Comparison of ENCODE assay signal across 19 mouse cellular contexts in genomic region chr16:44055766-44056165, GRCm38 (mm10). TPM values are rescaled to one million over a fixed set of nuclear protein-coding genes. Genes with fewer than 3 reads are reported as not detected.
DNase-seq lines count a peak whose midpoint lies in the region; ATAC-seq and TF ChIP-seq lines count a peak whose summit lies in the region.
"Had no signal": no experiment of that assay in that cellular context is flagged by ENCODE, and none has a peak within 500 bp of the region (broad histone marks: within the 10 kb centered on the region; RNA-seq: fewer than 3 reads in every experiment).

No protein-coding gene starts in this region.

- H3K36me3 ChIP-seq in hindbrain, embryonic 15.5 days: no peaks in the 10 kb centered on the region
- no peaks in the 10 kb centered on the region for H3K36me3 ChIP-seq in hindbrain, embryonic 14.5 days (replicated peaks; ENCODE audit: control insufficient read depth, insufficient read depth)
- H3K36me3 ChIP-seq in E14TG2a.4 (ENCODE audit: insufficient read depth, low read length): no peaks in the 10 kb centered on the region
- H3K36me3 ChIP-seq: embryonic facial prominence, embryonic 12.5 days; heart, embryonic 15.5 days had no signal

- H3K9me3 ChIP-seq in hindbrain, embryonic 15.5 days: no peaks in the 10 kb centered on the region
- no peaks in the 10 kb centered on the region for H3K9me3 ChIP-seq in hindbrain, embryonic 14.5 days (ENCODE audit: control insufficient read depth, low read length)
- H3K9me3 ChIP-seq in E14TG2a.4 (ENCODE audit: low read length): no peaks in the 10 kb centered on the region
- H3K9me3 ChIP-seq: embryonic facial prominence, embryonic 12.5 days; heart, embryonic 15.5 days had no signal

- no peak for ATAC-seq in hindbrain, embryonic 15.5 days (ENCODE audit: low FRiP score, low read depth)
- no peak for ATAC-seq in hindbrain, embryonic 14.5 days (ENCODE audit: low FRiP score)
- 0 out of 2 replicates have a peak, but pooled peaks have one; percentile 15 for ATAC-seq in megakaryocyte-erythroid progenitor cell, adult 5-6 weeks (replicated peaks; ENCODE audit: low FRiP score, low TSS enrichment, poor library complexity, severe bottlenecking)

- H3K27me3 ChIP-seq in hindbrain, embryonic 15.5 days: no peaks in the 10 kb centered on the region
- H3K27me3 ChIP-seq in hindbrain, embryonic 14.5 days (ENCODE audit: control insufficient read depth, insufficient read depth, low read length): no peaks in the 10 kb centered on the region
- H3K27me3 ChIP-seq in E14TG2a.4 (ENCODE audit: insufficient read depth, low read length): no peaks in the 10 kb centered on the region
- H3K27me3 ChIP-seq: embryonic facial prominence, embryonic 12.5 days; heart, embryonic 15.5 days had no signal

- no peak overlapping the region for H3K4me2 ChIP-seq in hindbrain, embryonic 15.5 days
- no peak overlapping the region for H3K4me2 ChIP-seq in hindbrain, embryonic 14.5 days (replicated peaks)
- H3K4me2 ChIP-seq: embryonic facial prominence, embryonic 12.5 days; heart, embryonic 15.5 days; midbrain, embryonic 11.5 days had no signal

- no peak for TF ChIP-seq CTCF in E14TG2a.4 (conservative IDR thresholded peaks at IDR 0.05; ENCODE audit: low read length)

- H3K9ac ChIP-seq in hindbrain, embryonic 15.5 days: no peak overlapping the region
- no peak overlapping the region for H3K9ac ChIP-seq in hindbrain, embryonic 14.5 days
- H3K9ac ChIP-seq: embryonic facial prominence, embryonic 12.5 days; heart, embryonic 15.5 days had no signal

- H3K27ac ChIP-seq in hindbrain, embryonic 15.5 days (replicated peaks): no peak overlapping the region
- no peak overlapping the region for H3K27ac ChIP-seq in hindbrain, embryonic 14.5 days
- H3K27ac ChIP-seq: embryonic facial prominence, embryonic 12.5 days; gastrocnemius, adult 2 months; heart, embryonic 15.5 days had no signal

- H3K4me3 ChIP-seq in hindbrain, embryonic 15.5 days: 0 out of 2 replicates have a peak overlapping the region, but pooled peaks have one; percentile 8
- no peak overlapping the region for H3K4me3 ChIP-seq in hindbrain, embryonic 14.5 days (replicated peaks; ENCODE audit: low read length)
- peak overlapping the region; percentile 71 for H3K4me3 ChIP-seq in E14TG2a.4 (replicated peaks; ENCODE audit: low read length)
- H3K4me3 ChIP-seq: embryonic facial prominence, embryonic 12.5 days; gastrocnemius, adult 2 months; heart, embryonic 15.5 days had no signal

- no peaks in the 10 kb centered on the region for H3K4me1 ChIP-seq in hindbrain, embryonic 15.5 days (replicated peaks)
- H3K4me1 ChIP-seq in hindbrain, embryonic 14.5 days (replicated peaks; ENCODE audit: control insufficient read depth, insufficient read depth, low read length): no peaks in the 10 kb centered on the region
- H3K4me1 ChIP-seq in E14TG2a.4 (replicated peaks; ENCODE audit: low read depth, low read length): 0 out of 2 replicates have a peak, but pooled peaks cover 7% of the 10 kb centered on the region

- DNase-seq in hindbrain, embryonic 14.5 days (ENCODE audit: low spot score): no peak
- peak; percentile 94 for DNase-seq in R1 (ENCODE audit: low read depth, low spot score)
- no peak for DNase-seq in right cerebral cortex, postnatal 14 days
- DNase-seq in right cerebral cortex, postnatal 36 days (ENCODE audit: low spot score in 2 of 2): no peak
- DNase-seq: cerebellum, adult 9-11 months; gastrocnemius, adult 2 months; heart, adult 11 months; kidney, adult 2 months; kidney, postnatal 25 days; lung, adult 2 months; lung, postnatal 4 days; right cerebral cortex, postnatal 4 days; thymus, adult 2 months had no signal

- 58% methylated on average over 8 of the region's 8 CpGs for WGBS in hindbrain, embryonic 15.5 days
- 63% methylated on average over 8 of the region's 8 CpGs for WGBS in hindbrain, embryonic 14.5 days

RNA-seq across cellular contexts. Expression of gene Gramd1c, which starts 7.4 kb away (rescaled TPM):
- 3.4 and 3.5 TPM in 2 replicates for polyA plus RNA-seq in hindbrain, embryonic 15.5 days (2015; fragmentation: Nextera tagmentation; extraction: Ambion mirVana)
- 2.0 and 2.5 TPM in 2 replicates for polyA plus RNA-seq in hindbrain, embryonic 14.5 days (2014; fragmentation: Nextera tagmentation; extraction: Ambion mirVana)
- total RNA-seq in megakaryocyte-erythroid progenitor cell, adult 5-6 weeks (2014; fragmentation: Nextera tagmentation): 6.5 and 9.5 TPM in 2 replicates
- total RNA-seq in megakaryocyte-erythroid progenitor cell, adult 5-6 weeks (2017): 10.2 and 13.7 TPM in 2 replicates
